Mouse (Mus musculus): Measurements from ENCODE around the gene Ank3.

DNA sequence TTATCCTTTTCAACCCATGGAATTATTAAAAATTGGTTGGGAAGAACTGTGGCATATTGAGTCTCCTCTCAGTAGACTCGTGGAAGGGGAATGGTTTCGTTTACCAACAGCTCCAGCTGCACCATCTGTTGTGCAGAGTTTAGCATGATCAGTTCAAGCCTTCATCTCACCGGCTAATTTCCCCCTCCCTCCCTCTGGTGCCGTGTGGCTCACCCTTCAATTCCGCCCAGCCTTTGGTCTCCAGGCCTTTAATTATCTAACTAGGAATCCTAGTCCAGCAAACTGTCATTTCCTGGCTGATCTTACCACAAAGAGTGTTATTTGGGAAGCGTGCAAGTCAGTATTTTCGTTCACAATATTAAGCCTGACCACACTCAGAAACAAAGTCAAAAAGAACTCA is 393.4 kb downstream of the Ank3 start:
- no peak for TF ChIP-seq CTCF (IDR thresholded peaks at IDR 0.05; ENCODE audit: insufficient read depth, low read length)
- TF ChIP-seq POLR2A (IDR thresholded peaks at IDR 0.05; ENCODE audit: borderline replicate concordance, extremely low read depth, low read depth, low read length): no peak

Measured in lung, adult 2 months (tissue).